Mouse (Mus musculus): Measurements from ENCODE around the gene Rpp14.
"Not testable (repeated sequence)": the region's sequence is repeated elsewhere in the genome, so short reads cannot be mapped to it uniquely, and the experiment has no call there.

The Rpp14 gene

GRCm38 (mm10) chr14:8117371-8117770 lies 37.2 kb downstream of the Rpp14 start:
- DNase-seq = no peak

GRCm38 (mm10) chr14:8119454-8119853 lies 39.3 kb downstream of the Rpp14 start:
- DNase-seq = no peak

GRCm38 (mm10) chr14:8119904-8120303 lies 39.7 kb downstream of the Rpp14 start:
- DNase-seq = no peak

GRCm38 (mm10) chr14:8123141-8123540 lies 43.0 kb downstream of the Rpp14 start:
- DNase-seq = no peak

GRCm38 (mm10) chr14:8123611-8124010 lies 43.4 kb downstream of the Rpp14 start:
- not testable (repeated sequence) for DNase-seq

GRCm38 (mm10) chr14:8124046-8124881 lies 44.1 kb downstream of the Rpp14 start:
- no peak for DNase-seq

- peak; percentile 16 for DNase-seq
These were observed 47.8 kb downstream of the Rpp14 start for GRCm38 (mm10) chr14:8127971-8128370.

- no peak for DNase-seq
These were observed 52.6 kb downstream of the Rpp14 start for GRCm38 (mm10) chr14:8132789-8133188.

- no peak for DNase-seq
These were observed 54.1 kb downstream of the Rpp14 start for GRCm38 (mm10) chr14:8134234-8134633.

GRCm38 (mm10) chr14:8135130-8135529 lies 55.0 kb downstream of the Rpp14 start:
- no peak for DNase-seq

- DNase-seq = peak; percentile 56
These were observed 59.9 kb downstream of the Rpp14 start for GRCm38 (mm10) chr14:8139724-8140710.

GRCm38 (mm10) chr14:8141131-8141530 lies 61.0 kb downstream of the Rpp14 start:
- DNase-seq = peak; percentile 52
